Mouse (Mus musculus) intestine, postnatal 0 days (tissue): ENCODE measurements around the gene Ccdc34. TPM values are rescaled to one million over a fixed set of nuclear protein-coding genes. Genes with fewer than 3 reads are reported as not detected.

Experiments
- ATAC-seq: fragments of 200-750 bp; cut with Nextera tagmentation; 2 replicates; pipeline ENCODE4 v1.8.0; 2017; ENCODE audit warnings: mild to moderate bottlenecking, moderate TSS enrichment, moderate library complexity
- H3K27ac ChIP-seq: fragments of 300-500 bp; sonication (generic); 2 replicates; pipeline ENCODE4 v1.5.1; 2014; ENCODE audit warnings: mild to moderate bottlenecking, low read depth, low read length, moderate library complexity
- H3K27me3 ChIP-seq: fragments of 300-500 bp; sonication (generic); replicated peaks from 2 replicates; pipeline ENCODE4 v1.6.1; 2014; ENCODE audit warnings: low read length, mixed read lengths; ENCODE audit not compliant: control insufficient read depth, insufficient read depth
- H3K36me3 ChIP-seq: fragments of 300-500 bp; sonication (generic); 2 replicates; pipeline ENCODE4 v1.6.1; 2014; ENCODE audit warnings: mild to moderate bottlenecking, moderate library complexity; ENCODE audit not compliant: control insufficient read depth, insufficient read depth
- H3K4me1 ChIP-seq: fragments of 300-500 bp; sonication (generic); replicated peaks from 2 replicates; pipeline ENCODE4 v1.6.1; 2014; ENCODE audit warnings: antibody characterized with exemption, low read length, mixed read lengths; ENCODE audit not compliant: control insufficient read depth, insufficient read depth
- H3K4me2 ChIP-seq: fragments of 300-500 bp; sonication (generic); replicated peaks from 2 replicates; pipeline ENCODE4 v1.6.1; 2014; ENCODE audit warnings: low read depth, mild to moderate bottlenecking, moderate library complexity
- H3K4me3 ChIP-seq: fragments of 300-500 bp; sonication (generic); 2 replicates; pipeline ENCODE4 v1.5.1; 2014; ENCODE audit warnings: low read depth, low read length
- H3K9ac ChIP-seq: fragments of 300-500 bp; sonication (generic); 2 replicates; pipeline ENCODE4 v1.6.1; 2014; ENCODE audit warnings: mild to moderate bottlenecking, low read depth, low read length
- H3K9me3 ChIP-seq: fragments of 300-500 bp; sonication (generic); 2 replicates; pipeline ENCODE4 v1.6.1; 2016; ENCODE audit warnings: mixed run types; ENCODE audit not compliant: control insufficient read depth
- CTCF ChIP-seq: sonication (generic); IDR thresholded peaks from 2 replicates; pipeline ENCODE4 v1.5.1; 2016; ENCODE audit warnings: low read depth, mild to moderate bottlenecking, control low read depth, antibody characterized with exemption, moderate library complexity
- WGBS: fragments of 180-500 bp; shearing (Covaris S2); extraction: QIAGEN DNeasy Blood & Tissue Kit; methylation state at CpG from one replicate; pipeline ENCODE4 v1.1.7; 2014; 5-methylcytosine and 5-hydroxymethylcytosine counted together
- polyA plus RNA-seq: library from polyadenylated mRNA; unstranded; fragments of >200 nt; fragmentation: Nextera tagmentation; extraction: Ambion mirVana; gene quantifications from 2 replicates; pipeline ENCODE4 v1.2.1, GENCODE M21; 2015

Ccdc34 gene
- 25.3 TPM in 2 replicates for polyA plus RNA-seq

DNA sequence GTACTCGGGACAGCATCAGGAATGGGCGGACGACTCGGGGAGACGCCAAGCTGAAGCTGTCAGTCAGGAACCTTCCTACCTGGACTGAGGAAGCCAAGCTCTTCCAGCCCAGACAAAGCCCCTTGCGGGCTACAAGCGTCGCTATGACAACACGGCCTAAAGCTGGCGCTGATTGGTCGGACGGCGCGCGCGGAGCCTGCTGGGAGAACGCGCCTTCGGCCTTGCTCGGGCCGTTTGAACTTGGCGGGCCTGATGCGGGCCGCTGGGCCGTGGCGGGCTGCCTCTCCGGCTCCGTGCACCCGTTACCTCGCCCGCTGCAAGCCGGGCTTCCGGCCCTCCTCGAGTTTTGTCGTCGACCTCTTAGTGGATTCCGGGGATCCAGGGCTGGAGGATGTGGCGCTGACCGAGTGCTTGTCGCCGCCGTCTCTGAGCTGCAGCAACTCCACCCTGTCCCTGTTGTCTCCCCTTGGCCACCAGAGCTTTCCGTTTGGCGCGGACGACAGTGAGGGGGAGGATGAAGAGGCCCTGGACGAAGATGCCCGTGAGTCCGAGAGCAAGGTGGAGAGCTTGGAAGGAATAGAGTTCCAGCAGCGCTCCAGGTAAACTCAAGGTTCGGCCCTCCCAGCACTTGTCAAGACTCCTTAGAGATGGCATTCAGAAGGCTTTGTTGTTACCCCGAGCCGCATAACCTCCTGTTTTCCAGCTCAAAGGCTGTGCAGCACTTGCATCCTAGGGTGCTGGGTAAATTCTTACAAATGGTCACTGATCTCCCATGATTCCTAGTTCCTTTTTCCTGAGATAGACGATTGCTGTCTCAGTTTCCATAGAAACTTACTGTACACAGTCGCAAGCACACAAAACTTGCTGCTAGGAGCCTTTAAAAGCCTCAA is at the start of gene Ccdc34:
Gene Ccdc34, plus strand, starts transcription at position 202 of the 890 bp plus-strand sequence.
- peak within 1 kb of the TSS; percentile 88 for H3K4me3 ChIP-seq
- no peak for TF ChIP-seq CTCF
- peaks cover 5% of the 10 kb centered on the region; the same call in 1 of the 2 replicates for H3K36me3 ChIP-seq
- H3K9me3 ChIP-seq: no peaks in the 10 kb centered on the region
- peak within 1 kb of the TSS; percentile 87 for H3K4me2 ChIP-seq
- H3K9ac ChIP-seq: peak within 1 kb of the TSS; percentile 79
- WGBS: under 1% methylated on average over 55 of the region's 55 CpGs
- no peaks in the 10 kb centered on the region for H3K27me3 ChIP-seq
- peak within 1 kb of the TSS; percentile 50 for H3K27ac ChIP-seq
- peak; percentile 98 for ATAC-seq
- no peaks in the 10 kb centered on the region for H3K4me1 ChIP-seq

DNA sequence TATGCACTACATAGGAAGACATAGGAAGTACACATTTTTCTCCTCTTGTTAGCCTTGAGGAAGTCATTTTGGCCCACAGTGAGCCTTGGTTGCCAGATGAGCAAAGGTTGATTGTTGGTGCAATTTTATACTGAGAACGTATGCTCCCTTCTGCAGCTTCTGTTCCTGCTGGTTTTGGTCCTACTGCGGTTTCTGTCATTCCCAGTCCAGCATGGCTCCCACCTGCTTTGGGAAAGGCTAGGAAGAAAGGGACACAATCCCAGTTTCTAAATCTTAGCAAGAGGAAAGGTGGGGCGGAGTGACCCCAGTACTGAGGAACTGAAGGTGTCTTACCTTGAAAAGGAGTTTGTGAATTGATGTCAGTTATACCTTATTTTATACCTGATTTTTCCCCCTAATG is 48.2 kb upstream of the Ccdc34 start:
- Histone ChIP-seq H3K36me3 (no peaks in the 10 kb centered on the region), H3K4me1 (no peaks in the 10 kb centered on the region; the same call in 1 of the 2 replicates), H3K9me3 (no peaks in the 10 kb centered on the region), H3K9ac (no peak overlapping the region), H3K27ac (no peak overlapping the region), H3K4me3 (no peak overlapping the region), H3K4me2 (no peak overlapping the region; the same call in 1 of the 2 replicates), H3K27me3 (no peaks in the 10 kb centered on the region)
- TF ChIP-seq CTCF: no peak
- 58% methylated on average over 3 of the region's 3 CpGs for WGBS
- no peak for ATAC-seq

DNA sequence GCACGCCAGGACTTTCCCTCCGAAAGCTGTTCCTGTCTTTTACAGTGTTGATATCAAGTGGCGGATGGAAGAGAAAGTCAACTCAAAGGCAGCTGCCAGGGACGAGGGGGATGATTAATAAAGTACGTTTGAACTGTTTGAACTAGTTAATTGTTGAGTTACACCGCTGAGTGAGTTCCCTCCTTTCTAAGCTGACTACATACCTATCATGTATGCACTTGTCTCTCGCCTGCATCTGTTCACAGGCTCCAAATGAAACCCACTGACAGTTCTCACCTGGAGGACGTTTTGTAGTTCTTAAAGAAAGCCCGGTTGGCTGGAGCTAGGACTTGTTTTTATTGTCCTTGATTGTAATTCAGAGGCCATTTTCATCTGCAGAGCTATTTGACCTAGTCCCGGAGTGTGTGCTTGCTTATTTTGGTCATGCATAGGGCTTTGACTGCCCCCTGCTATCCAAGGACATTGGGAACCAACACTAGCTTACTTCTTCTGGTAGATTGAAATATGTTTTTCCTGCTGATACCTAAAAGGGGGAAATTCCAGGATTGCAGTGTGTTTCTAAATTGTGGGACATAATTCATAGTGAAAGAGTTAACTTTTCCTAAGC is 47.6 kb upstream of the Ccdc34 start:
- Histone ChIP-seq H3K4me3 (no peak overlapping the region), H3K4me1 (no peaks in the 10 kb centered on the region; the same call in 1 of the 2 replicates), H3K27ac (peak overlapping the region; percentile 23; the same call in 1 of the 2 replicates), H3K4me2 (peak overlapping the region; percentile 33; the same call in 1 of the 2 replicates), H3K36me3 (no peaks in the 10 kb centered on the region), H3K9me3 (no peaks in the 10 kb centered on the region), H3K9ac (no peak overlapping the region), H3K27me3 (no peaks in the 10 kb centered on the region)
- ATAC-seq: no peak
- 43% methylated on average over 10 of the region's 10 CpGs for WGBS
- TF ChIP-seq CTCF: no peak

DNA sequence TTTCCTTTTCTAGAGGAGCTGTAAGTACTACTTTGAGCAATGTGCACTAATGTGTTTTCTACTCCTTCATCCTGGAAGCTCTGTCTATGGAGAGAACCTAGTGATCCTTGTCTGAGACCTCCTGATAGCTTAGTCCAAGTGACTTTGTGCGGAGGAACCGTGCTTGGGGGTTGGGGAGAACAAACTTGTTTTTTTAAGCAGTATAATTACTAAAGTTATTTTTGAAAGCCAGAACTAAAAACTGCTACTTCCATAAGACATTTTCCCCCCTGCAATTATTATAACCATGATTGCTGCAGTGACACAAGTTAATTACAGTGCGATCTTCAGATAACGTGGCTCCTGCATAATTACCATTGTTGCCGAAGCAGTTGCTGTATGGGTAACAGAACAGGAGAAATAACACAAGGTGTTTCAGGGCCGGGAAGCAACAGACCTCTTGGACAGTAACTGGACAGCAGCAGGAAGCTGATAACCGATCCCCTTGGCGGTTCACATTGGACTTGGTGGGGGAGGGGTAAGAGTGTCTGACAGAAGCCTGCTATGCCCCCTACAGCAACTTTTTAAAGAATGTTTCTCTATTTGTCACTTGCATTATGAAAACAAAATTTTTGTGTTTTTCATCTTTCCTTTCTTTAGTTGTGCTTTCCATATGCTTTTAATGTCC is 46.7 kb upstream of the Ccdc34 start:
- H3K27ac ChIP-seq: no peak overlapping the region
- no peak overlapping the region for H3K9ac ChIP-seq
- no peaks in the 10 kb centered on the region for H3K27me3 ChIP-seq
- TF ChIP-seq CTCF: no peak
- 0 out of 2 replicates have a peak, but pooled peaks cover 3% of the 10 kb centered on the region for H3K36me3 ChIP-seq
- no peak overlapping the region for H3K4me2 ChIP-seq
- no peaks in the 10 kb centered on the region; the same call in 1 of the 2 replicates for H3K4me1 ChIP-seq
- no peak for ATAC-seq
- no peaks in the 10 kb centered on the region for H3K9me3 ChIP-seq
- 51% methylated on average over 8 of the region's 8 CpGs for WGBS
- no peak overlapping the region for H3K4me3 ChIP-seq

DNA sequence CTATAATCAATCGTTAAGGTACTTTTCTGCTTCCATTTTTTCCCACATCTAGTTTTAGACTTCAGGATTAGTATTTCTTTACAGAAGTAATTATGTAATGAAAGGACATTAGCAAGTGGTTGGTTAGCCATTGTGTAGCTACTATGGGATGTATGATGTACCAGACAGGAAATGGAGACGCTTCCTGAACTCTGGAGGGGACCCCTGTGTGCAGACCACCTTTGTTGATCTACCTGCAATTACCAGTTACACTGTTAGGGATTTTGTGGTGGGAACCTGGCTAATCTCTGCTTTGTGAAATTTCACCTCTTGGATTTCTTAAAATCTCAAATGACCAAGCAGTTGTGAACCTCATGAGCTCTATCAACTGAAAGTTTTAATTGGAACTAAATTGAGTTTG is 45.3 kb upstream of the Ccdc34 start:
- ATAC-seq: no peak
- H3K36me3 ChIP-seq: 0 out of 2 replicates have a peak, but pooled peaks cover 3% of the 10 kb centered on the region
- H3K27me3 ChIP-seq: no peaks in the 10 kb centered on the region
- H3K9me3 ChIP-seq: no peaks in the 10 kb centered on the region
- TF ChIP-seq CTCF: no peak
- no peak overlapping the region for H3K4me3 ChIP-seq
- 84% methylated on average over 2 of the region's 2 CpGs for WGBS
- H3K27ac ChIP-seq: no peak overlapping the region
- H3K4me2 ChIP-seq: no peak overlapping the region
- no peak overlapping the region for H3K9ac ChIP-seq
- no peaks in the 10 kb centered on the region; the same call in 1 of the 2 replicates for H3K4me1 ChIP-seq

DNA sequence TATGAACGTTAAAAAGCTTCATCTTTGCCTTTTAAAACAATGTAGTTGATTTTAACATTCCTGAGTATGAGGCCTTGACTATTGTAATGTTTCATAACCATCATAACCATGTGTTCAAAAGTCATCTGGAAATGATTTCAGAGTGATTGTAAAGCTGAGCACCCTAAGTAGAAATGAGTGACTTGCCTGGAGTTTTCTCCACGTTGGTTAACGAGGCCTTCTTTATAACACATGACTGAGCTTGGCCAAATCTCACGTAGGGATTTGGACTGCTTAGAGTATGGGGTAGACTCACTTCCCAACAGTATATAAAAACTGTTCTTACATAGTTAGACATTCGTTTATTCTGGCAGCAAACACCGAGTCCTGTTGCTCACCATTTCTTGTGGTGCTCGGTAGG is 44.7 kb upstream of the Ccdc34 start:
- Histone ChIP-seq H3K27ac (no peak overlapping the region), H3K4me2 (no peak overlapping the region), H3K9me3 (no peaks in the 10 kb centered on the region), H3K4me1 (no peaks in the 10 kb centered on the region; the same call in 1 of the 2 replicates), H3K9ac (no peak overlapping the region), H3K4me3 (no peak overlapping the region), H3K36me3 (0 out of 2 replicates have a peak, but pooled peaks cover 3% of the 10 kb centered on the region), H3K27me3 (no peaks in the 10 kb centered on the region)
- 59% methylated on average over 7 of the region's 7 CpGs for WGBS
- no peak for ATAC-seq
- TF ChIP-seq CTCF: no peak
